Mouse (Mus musculus): ENCODE results near the gene Atp2a2. TPM values are rescaled to one million over a fixed set of nuclear protein-coding genes. Genes with fewer than 3 reads are reported as not detected.
A peak's percentile ranks its signal among the peaks of the same experiment; 100 is the strongest.

The Atp2a2 gene
- polyA plus RNA-seq, 1 experiment from 2014 or later = 40.0 TPM

GRCm38 (mm10) chr5:122516901-122517300, 14.9 kb upstream of the Atp2a2 start:
- WGBS = 90% methylated on average over 5 of the region's 5 CpGs
- Histone ChIP-seq H3K9ac (replicated peaks) (no peak overlapping the region), H3K4me1 (replicated peaks) (peaks cover 21% of the 10 kb centered on the region), H3K9me3 (no peaks in the 10 kb centered on the region), H3K4me3 (replicated peaks) (no peak overlapping the region), H3K36me3 (no peaks in the 10 kb centered on the region), H3K27me3 (no peaks in the 10 kb centered on the region), H3K27ac (no peak overlapping the region), H3K4me2 (replicated peaks) (no peak overlapping the region)
- no peak for ATAC-seq

GRCm38 (mm10) chr5:122516029-122516730, 14.2 kb upstream of the Atp2a2 start:
- Histone ChIP-seq H3K27ac (no peak overlapping the region), H3K4me3 (replicated peaks) (no peak overlapping the region), H3K4me1 (replicated peaks) (peaks cover 19% of the 10 kb centered on the region), H3K27me3 (no peaks in the 10 kb centered on the region), H3K36me3 (no peaks in the 10 kb centered on the region), H3K4me2 (replicated peaks) (no peak overlapping the region), H3K9ac (replicated peaks) (no peak overlapping the region), H3K9me3 (no peaks in the 10 kb centered on the region)
- 79% methylated on average over 11 of the region's 11 CpGs for WGBS
- no peak for ATAC-seq

- Histone ChIP-seq H3K36me3 (no peaks in the 10 kb centered on the region), H3K4me1 (replicated peaks) (peaks cover 15% of the 10 kb centered on the region), H3K27ac (no peak overlapping the region), H3K4me2 (replicated peaks) (peak overlapping the region; percentile 37), H3K9me3 (no peaks in the 10 kb centered on the region), H3K9ac (replicated peaks) (no peak overlapping the region), H3K27me3 (no peaks in the 10 kb centered on the region), H3K4me3 (replicated peaks) (no peak overlapping the region)
- ATAC-seq = no peak
- WGBS = 9% methylated on average over 8 of the region's 8 CpGs
These were observed 12.1 kb upstream of the Atp2a2 start for GRCm38 (mm10) chr5:122514127-122514521.

GRCm38 (mm10) chr5:122513421-122514126, 11.5 kb upstream of the Atp2a2 start:
- Histone ChIP-seq H3K9ac (replicated peaks) (no peak overlapping the region), H3K4me3 (replicated peaks) (no peak overlapping the region), H3K27ac (no peak overlapping the region), H3K27me3 (no peaks in the 10 kb centered on the region), H3K36me3 (no peaks in the 10 kb centered on the region), H3K9me3 (no peaks in the 10 kb centered on the region), H3K4me1 (replicated peaks) (peaks cover 12% of the 10 kb centered on the region), H3K4me2 (replicated peaks) (peak overlapping the region; percentile 37)
- ATAC-seq = no peak
- 40% methylated on average over 22 of the region's 23 CpGs for WGBS

GRCm38 (mm10) chr5:122512011-122512410, 10.0 kb upstream of the Atp2a2 start:
- H3K36me3 ChIP-seq = no peaks in the 10 kb centered on the region
- WGBS = 75% methylated on average over 6 of the region's 6 CpGs
- H3K4me2 ChIP-seq (replicated peaks) = no peak overlapping the region
- no peak overlapping the region for H3K9ac ChIP-seq (replicated peaks)
- H3K27ac ChIP-seq = no peak overlapping the region
- no peak for ATAC-seq
- H3K4me3 ChIP-seq (replicated peaks) = no peak overlapping the region
- no peaks in the 10 kb centered on the region for H3K9me3 ChIP-seq
- H3K4me1 ChIP-seq (replicated peaks) = peaks cover 12% of the 10 kb centered on the region
- H3K27me3 ChIP-seq = no peaks in the 10 kb centered on the region

- no peak overlapping the region for H3K27ac ChIP-seq
- no peak for ATAC-seq
- H3K4me1 ChIP-seq (replicated peaks) = peaks cover 12% of the 10 kb centered on the region
- H3K36me3 ChIP-seq = no peaks in the 10 kb centered on the region
- WGBS = 83% methylated on average over 9 of the region's 9 CpGs
- no peak overlapping the region for H3K4me2 ChIP-seq (replicated peaks)
- H3K9me3 ChIP-seq = no peaks in the 10 kb centered on the region
- no peaks in the 10 kb centered on the region for H3K27me3 ChIP-seq
- H3K4me3 ChIP-seq (replicated peaks) = no peak overlapping the region
- no peak overlapping the region for H3K9ac ChIP-seq (replicated peaks)
These were observed 9.4 kb upstream of the Atp2a2 start for GRCm38 (mm10) chr5:122511405-122511804.

- Histone ChIP-seq H3K36me3 (no peaks in the 10 kb centered on the region), H3K27ac (no peak overlapping the region), H3K4me1 (replicated peaks) (peaks cover 12% of the 10 kb centered on the region), H3K9ac (replicated peaks) (no peak overlapping the region), H3K9me3 (no peaks in the 10 kb centered on the region), H3K4me2 (replicated peaks) (no peak overlapping the region), H3K4me3 (replicated peaks) (no peak overlapping the region), H3K27me3 (no peaks in the 10 kb centered on the region)
- ATAC-seq = no peak
- WGBS = 80% methylated on average over 16 of the region's 17 CpGs
These were observed 8.7 kb upstream of the Atp2a2 start for GRCm38 (mm10) chr5:122510651-122511157.

GRCm38 (mm10) chr5:122509608-122510007, 7.6 kb upstream of the Atp2a2 start:
- H3K4me2 ChIP-seq (replicated peaks) = no peak overlapping the region
- no peaks in the 10 kb centered on the region for H3K27me3 ChIP-seq
- no peak for ATAC-seq
- H3K9me3 ChIP-seq = no peaks in the 10 kb centered on the region
- no peak overlapping the region for H3K27ac ChIP-seq
- WGBS = 73% methylated on average over 7 of the region's 7 CpGs
- H3K36me3 ChIP-seq = no peaks in the 10 kb centered on the region
- H3K9ac ChIP-seq (replicated peaks) = no peak overlapping the region
- no peak overlapping the region for H3K4me3 ChIP-seq (replicated peaks)
- peaks cover 12% of the 10 kb centered on the region for H3K4me1 ChIP-seq (replicated peaks)

- no peaks in the 10 kb centered on the region for H3K27me3 ChIP-seq
- H3K36me3 ChIP-seq = no peaks in the 10 kb centered on the region
- no peak overlapping the region for H3K4me3 ChIP-seq (replicated peaks)
- H3K9me3 ChIP-seq = no peaks in the 10 kb centered on the region
- 79% methylated on average over 11 of the region's 11 CpGs for WGBS
- peaks cover 5% of the 10 kb centered on the region for H3K4me1 ChIP-seq (replicated peaks)
- H3K9ac ChIP-seq (replicated peaks) = no peak overlapping the region
- H3K4me2 ChIP-seq (replicated peaks) = no peak overlapping the region
- H3K27ac ChIP-seq = no peak overlapping the region
- ATAC-seq = no peak
These were observed 6.9 kb upstream of the Atp2a2 start for GRCm38 (mm10) chr5:122508861-122509306.

- Histone ChIP-seq H3K36me3 (no peaks in the 10 kb centered on the region), H3K4me3 (replicated peaks) (no peak overlapping the region), H3K27ac (no peak overlapping the region), H3K27me3 (no peaks in the 10 kb centered on the region), H3K9ac (replicated peaks) (no peak overlapping the region), H3K4me2 (replicated peaks) (no peak overlapping the region), H3K9me3 (no peaks in the 10 kb centered on the region), H3K4me1 (replicated peaks) (peaks cover 12% of the 10 kb centered on the region)
- ATAC-seq = no peak
These were observed 5.4 kb upstream of the Atp2a2 start for GRCm38 (mm10) chr5:122507396-122507795.

GRCm38 (mm10) chr5:122506462-122506861, 4.4 kb upstream of the Atp2a2 start:
- Histone ChIP-seq H3K4me1 (replicated peaks) (peaks cover 12% of the 10 kb centered on the region), H3K4me2 (replicated peaks) (no peak overlapping the region), H3K4me3 (replicated peaks) (no peak overlapping the region), H3K9me3 (no peaks in the 10 kb centered on the region), H3K27me3 (no peaks in the 10 kb centered on the region), H3K36me3 (no peaks in the 10 kb centered on the region), H3K27ac (no peak overlapping the region), H3K9ac (replicated peaks) (no peak overlapping the region)
- no peak for ATAC-seq
- WGBS = 86% methylated on average over 3 of the region's 3 CpGs

GRCm38 (mm10) chr5:122505554-122505953, 3.5 kb upstream of the Atp2a2 start:
- Histone ChIP-seq H3K9me3 (no peaks in the 10 kb centered on the region), H3K27me3 (no peaks in the 10 kb centered on the region), H3K27ac (no peak overlapping the region), H3K36me3 (no peaks in the 10 kb centered on the region), H3K4me2 (replicated peaks) (no peak overlapping the region), H3K4me1 (replicated peaks) (peaks cover 12% of the 10 kb centered on the region), H3K9ac (replicated peaks) (no peak overlapping the region), H3K4me3 (replicated peaks) (no peak overlapping the region)
- ATAC-seq = no peak
- 83% methylated on average over 5 of the region's 5 CpGs for WGBS

All from midbrain, embryonic 13.5 days (tissue).